Mouse (Mus musculus) liver, adult 2 months (tissue): ENCODE measurements around the gene Slit1. TPM values are rescaled to one million over a fixed set of nuclear protein-coding genes. Genes with fewer than 3 reads are reported as not detected.

ENCODE experiments used
- DNase-seq: peaks from one replicate; pipeline ENCODE4 v3.0.0-alpha.2; 2011; ENCODE audit warnings: low read depth, low spot score; ENCODE audit errors: extremely low read depth
- H3K27ac ChIP-seq: fragments of 200-500 bp; replicated peaks from 2 replicates; pipeline ENCODE4 v1.5.1; 2012; ENCODE audit warnings: low read depth, mild to moderate bottlenecking, control low read depth, inconsistent platforms, low read length; ENCODE audit not compliant: insufficient read depth
- H3K27me3 ChIP-seq: fragments of 200-500 bp; 2 replicates; pipeline ENCODE4 v1.6.1; 2012; ENCODE audit warnings: mild to moderate bottlenecking, moderate library complexity, low read length, inconsistent platforms; ENCODE audit not compliant: control insufficient read depth, insufficient read depth
- H3K36me3 ChIP-seq: fragments of 200-500 bp; 2 replicates; pipeline ENCODE4 v1.6.1; 2012; ENCODE audit warnings: low read length, inconsistent platforms; ENCODE audit not compliant: control insufficient read depth, insufficient read depth
- H3K4me1 ChIP-seq: fragments of 200-500 bp; 2 replicates; pipeline ENCODE4 v1.6.1; 2011; ENCODE audit warnings: low read length; ENCODE audit not compliant: control insufficient read depth, insufficient read depth
- H3K4me3 ChIP-seq: fragments of 200-500 bp; 2 replicates; pipeline ENCODE4 v1.5.1; 2011; ENCODE audit warnings: low read depth, mild to moderate bottlenecking, control low read depth, low read length, moderate library complexity; ENCODE audit not compliant: insufficient read depth
- H3K79me2 ChIP-seq: fragments of 200-500 bp; 2 replicates; pipeline ENCODE4 v1.6.1; 2012; ENCODE audit warnings: inconsistent platforms, mild to moderate bottlenecking, low read length, moderate library complexity; ENCODE audit not compliant: control insufficient read depth, insufficient read depth
- H3K9ac ChIP-seq: fragments of 200-500 bp; 2 replicates; pipeline ENCODE4 v1.6.1; 2012; ENCODE audit warnings: low read depth, mild to moderate bottlenecking, control low read depth, inconsistent platforms, low read length
- CTCF ChIP-seq: fragments of 200-500 bp; IDR thresholded peaks from 2 replicates; pipeline ENCODE4 v1.5.1; 2011; ENCODE audit warnings: low read depth, low read length, control low read depth
- POLR2A ChIP-seq: fragments of 200-500 bp; IDR thresholded peaks from 2 replicates; pipeline ENCODE4 v1.6.1; 2011; ENCODE audit warnings: low read length, control low read depth; ENCODE audit not compliant: insufficient read depth; ENCODE audit errors: extremely low read depth
- WGBS: fragments of 180-500 bp; shearing (Covaris S2); methylation state at CpG from one replicate; pipeline ENCODE4 v1.1.7; 2018; 5-methylcytosine and 5-hydroxymethylcytosine counted together
- polyA plus RNA-seq: library from polyadenylated mRNA; depleted of rRNA; stranded (reverse); fragments of >200 nt; gene quantifications from 2 replicates; pipeline ENCODE4 v1.2.3, GENCODE M21; 2012
- total RNA-seq: library from RNA; depleted of rRNA; stranded (reverse); fragments of >200 nt; gene quantifications from 2 replicates; pipeline ENCODE4 v1.2.3, GENCODE M21; 2014

Gene Slit1
- total and polyA plus RNA-seq, 2 experiments: 0.09 to 0.18 TPM

DNA sequence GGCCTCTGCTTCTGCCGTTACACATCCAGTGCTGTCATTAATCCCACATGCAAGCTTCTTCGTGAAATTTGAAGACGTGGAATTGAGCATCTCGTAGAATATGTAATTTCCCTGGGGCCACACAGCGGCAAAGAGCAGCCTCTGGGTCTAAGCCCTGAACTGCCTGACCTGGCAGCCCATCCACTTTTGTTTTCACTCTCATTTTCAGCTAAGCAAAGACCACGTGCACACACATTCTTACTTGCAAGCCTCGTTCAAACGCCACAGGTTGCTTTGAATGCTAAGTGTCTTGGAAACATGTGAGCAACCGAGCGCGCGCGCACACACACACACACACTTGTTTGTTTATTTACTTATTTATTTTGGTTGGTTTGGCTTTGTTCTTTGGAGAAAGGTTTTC lies 126.4 kb downstream of the Slit1 start:
- no peak for DNase-seq
- no peaks in the 10 kb centered on the region for H3K27me3 ChIP-seq
- no peak for TF ChIP-seq POLR2A
- no peak for TF ChIP-seq CTCF
- no peak overlapping the region for H3K9ac ChIP-seq
- H3K4me3 ChIP-seq: no peak overlapping the region
- H3K27ac ChIP-seq: no peak overlapping the region
- no peaks in the 10 kb centered on the region for H3K36me3 ChIP-seq
- 88% methylated on average over 13 of the region's 13 CpGs for WGBS
- no peaks in the 10 kb centered on the region for H3K79me2 ChIP-seq
- no peaks in the 10 kb centered on the region for H3K4me1 ChIP-seq

DNA sequence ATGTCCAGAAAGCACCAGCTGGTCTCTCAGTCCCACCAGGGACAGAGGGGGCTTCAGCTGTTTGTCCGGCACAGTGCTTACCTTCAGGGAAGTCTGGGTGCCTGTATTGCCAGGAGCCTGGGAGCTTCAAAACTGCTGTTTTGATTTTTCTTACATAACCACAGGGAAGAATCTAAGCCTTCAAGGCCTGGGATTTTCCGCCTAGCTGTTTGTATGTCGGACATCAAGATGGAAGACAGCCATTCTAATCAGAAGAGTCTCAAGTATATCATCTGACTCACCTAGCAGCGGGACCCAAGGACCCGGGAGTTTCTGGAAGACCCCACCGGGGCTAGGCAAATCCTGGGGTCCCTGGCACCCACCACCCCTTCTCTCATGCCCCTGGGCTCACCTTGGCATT lies 127.2 kb downstream of the Slit1 start:
- Histone ChIP-seq H3K79me2 (no peaks in the 10 kb centered on the region), H3K27me3 (no peaks in the 10 kb centered on the region), H3K4me1 (no peaks in the 10 kb centered on the region), H3K36me3 (no peaks in the 10 kb centered on the region), H3K27ac (no peak overlapping the region), H3K4me3 (no peak overlapping the region), H3K9ac (no peak overlapping the region)
- 93% methylated on average over 6 of the region's 6 CpGs for WGBS
- no peak for DNase-seq
- TF ChIP-seq CTCF (no peak), POLR2A (no peak)

DNA sequence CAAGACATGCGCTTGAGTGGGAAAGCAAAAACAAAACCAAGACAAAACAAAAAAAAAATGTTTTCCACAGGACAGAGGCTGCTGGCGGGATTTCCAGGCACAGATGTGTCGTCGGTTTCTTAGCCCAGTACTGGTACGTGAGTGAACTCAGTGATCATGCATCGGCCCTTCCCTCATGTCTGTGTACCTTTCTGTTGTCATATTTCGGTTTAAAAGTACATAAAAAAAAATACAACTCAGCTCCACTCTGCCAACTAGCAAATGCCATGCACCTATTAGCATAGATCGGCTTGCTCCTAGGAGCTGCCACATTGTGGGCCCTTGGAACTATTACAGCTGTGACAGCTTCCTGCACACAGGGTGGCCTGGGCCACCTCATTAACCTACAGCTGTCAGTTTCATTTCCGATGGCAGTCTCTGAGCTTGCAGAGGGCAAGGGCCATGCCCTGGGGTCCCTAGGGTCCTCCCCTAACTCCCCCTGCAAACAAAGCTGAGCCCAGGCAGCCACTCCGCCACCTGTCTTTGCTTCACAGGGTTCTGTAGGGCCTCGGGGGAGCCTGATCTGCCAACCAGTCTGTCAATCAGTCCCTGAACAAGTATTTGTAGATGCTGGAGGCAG lies 127.8 kb downstream of the Slit1 start:
- WGBS: 79% methylated on average over 11 of the region's 11 CpGs

DNA sequence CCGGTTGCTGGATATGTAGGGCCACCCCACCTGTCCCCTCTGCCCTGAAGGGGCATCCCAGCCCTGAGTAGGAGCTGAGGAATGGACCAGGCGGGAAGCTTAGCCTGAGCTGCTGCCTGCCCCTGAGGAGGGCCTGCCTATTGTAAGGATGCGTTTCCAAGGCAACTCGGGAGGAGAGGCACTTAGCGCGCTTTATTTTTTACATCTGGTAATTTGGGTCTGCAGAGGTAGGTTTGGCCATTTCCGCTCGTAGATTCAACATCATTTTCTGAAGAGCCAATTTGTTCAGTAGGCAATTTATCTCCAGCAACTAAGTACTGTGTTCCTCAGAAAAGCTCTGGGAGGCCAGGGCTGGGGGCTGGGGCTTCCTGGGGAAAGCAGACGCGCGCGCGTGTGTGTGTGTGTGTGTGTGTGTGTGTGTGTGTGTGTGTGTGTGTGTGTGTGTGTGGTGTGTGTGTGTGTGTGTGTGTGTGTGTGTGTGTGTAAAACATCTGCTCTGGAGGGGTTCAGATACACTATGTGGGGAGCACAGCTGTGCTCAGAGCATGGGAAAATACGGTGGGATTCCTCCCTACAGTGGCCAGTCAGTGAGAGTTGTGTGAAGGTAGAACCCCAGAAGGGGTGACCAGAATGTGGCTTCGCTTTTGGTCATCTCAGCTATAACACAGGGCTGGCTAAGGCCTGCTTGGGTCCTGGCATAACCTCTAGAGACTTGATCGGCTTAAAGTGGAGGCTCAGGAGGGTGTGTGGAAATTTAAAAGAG lies 130.0 kb downstream of the Slit1 start:
- Histone ChIP-seq H3K27me3 (no peaks in the 10 kb centered on the region), H3K4me1 (no peaks in the 10 kb centered on the region), H3K9ac (no peak overlapping the region), H3K79me2 (no peaks in the 10 kb centered on the region), H3K36me3 (no peaks in the 10 kb centered on the region), H3K4me3 (no peak overlapping the region), H3K27ac (no peak overlapping the region)
- no peak for DNase-seq
- no peak for TF ChIP-seq POLR2A
- no peak for TF ChIP-seq CTCF
- 84% methylated on average over 16 of the region's 16 CpGs for WGBS

More for the DNA sequence above, 127.8 kb downstream of the Slit1 start:
- Histone ChIP-seq H3K4me1 (no peaks in the 10 kb centered on the region), H3K9ac (no peak overlapping the region), H3K27ac (no peak overlapping the region), H3K27me3 (no peaks in the 10 kb centered on the region), H3K79me2 (no peaks in the 10 kb centered on the region), H3K4me3 (no peak overlapping the region), H3K36me3 (no peaks in the 10 kb centered on the region)
- TF ChIP-seq CTCF (no peak), POLR2A (no peak)
- no peak for DNase-seq

DNA sequence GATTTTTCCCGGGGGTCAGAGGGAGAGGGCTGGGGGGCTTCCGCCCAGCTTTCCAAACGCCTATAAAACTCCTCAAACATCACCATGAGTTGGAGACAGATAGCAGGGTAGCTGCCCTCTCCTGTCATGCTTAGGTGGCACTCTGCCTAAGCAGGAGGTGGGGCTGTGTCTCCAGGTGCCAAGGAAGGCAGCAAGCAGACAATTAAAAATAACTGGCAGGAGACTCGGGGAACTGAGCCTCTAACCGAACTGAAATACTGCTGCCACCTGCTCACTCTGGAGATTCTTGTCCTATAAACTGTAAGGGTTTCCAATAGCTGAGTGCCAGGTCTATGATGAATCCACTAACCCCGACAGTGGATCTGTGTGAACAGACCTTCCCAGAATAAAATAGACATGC lies 131.8 kb downstream of the Slit1 start:
- Histone ChIP-seq H3K9ac (no peak overlapping the region), H3K27me3 (no peaks in the 10 kb centered on the region), H3K79me2 (no peaks in the 10 kb centered on the region), H3K4me3 (no peak overlapping the region), H3K27ac (no peak overlapping the region), H3K4me1 (no peaks in the 10 kb centered on the region), H3K36me3 (no peaks in the 10 kb centered on the region)
- TF ChIP-seq CTCF (no peak), POLR2A (no peak)
- WGBS: 77% methylated on average over 6 of the region's 6 CpGs
- DNase-seq: no peak
